Mouse (Mus musculus) liver, embryonic 14.5 days (tissue): ENCODE measurements around the gene Tnik.

Experiments
- CTCF ChIP-seq: IDR thresholded peaks from 2 replicates; pipeline ENCODE4 v1.5.1; 2016; ENCODE audit warnings: antibody characterized with exemption, low read depth, control low read depth
- EP300 ChIP-seq: IDR thresholded peaks from 2 replicates; pipeline ENCODE4 v1.6.1; 2016; ENCODE audit warnings: antibody characterized with exemption, low read depth

GRCm38 (mm10) chr3:28271884-28272283 is 8.9 kb downstream of the Tnik start:
- TF ChIP-seq CTCF (no peak), EP300 (no peak)
